Mouse (Mus musculus) ES-E14 (cell line): ENCODE data around the gene St3gal5.

Experiments
- CHD2 ChIP-seq: IDR thresholded peaks from 2 replicates; pipeline ENCODE4 v1.6.1; 2014; ENCODE audit warnings: mild to moderate bottlenecking, low read depth, low read length, inconsistent platforms
- HCFC1 ChIP-seq: IDR thresholded peaks from 2 replicates; pipeline ENCODE4 v1.6.1; 2012; ENCODE audit warnings: low read length, inconsistent platforms, borderline replicate concordance; ENCODE audit not compliant: insufficient read depth
- ZNF384 ChIP-seq: IDR thresholded peaks from 2 replicates; pipeline ENCODE4 v1.6.1; 2012; ENCODE audit warnings: low read depth, low read length, inconsistent platforms

- TF ChIP-seq ZNF384 = no peak
- no peak for TF ChIP-seq CHD2
- TF ChIP-seq HCFC1 = no peak
Observed at GRCm38 (mm10) chr6:72121301-72121700, 23.9 kb downstream of the St3gal5 start.
